Mouse (Mus musculus) induced T-regulatory cell, adult 2 months (primary cell): ENCODE measurements at regions not wholly inside any gene's neighbourhood (a gene's known extent, or its start where the extent isn't known, plus 50 kb on each side); places are given as distances from the start of the nearest gene placed in this dataset.
A peak's percentile ranks its signal among the peaks of the same experiment; 100 is the strongest.

Source experiments
- DNase-seq: peaks from one replicate; pipeline ENCODE4 v3.0.0-alpha.2; 2012; ENCODE audit warnings: low read depth

DNA sequence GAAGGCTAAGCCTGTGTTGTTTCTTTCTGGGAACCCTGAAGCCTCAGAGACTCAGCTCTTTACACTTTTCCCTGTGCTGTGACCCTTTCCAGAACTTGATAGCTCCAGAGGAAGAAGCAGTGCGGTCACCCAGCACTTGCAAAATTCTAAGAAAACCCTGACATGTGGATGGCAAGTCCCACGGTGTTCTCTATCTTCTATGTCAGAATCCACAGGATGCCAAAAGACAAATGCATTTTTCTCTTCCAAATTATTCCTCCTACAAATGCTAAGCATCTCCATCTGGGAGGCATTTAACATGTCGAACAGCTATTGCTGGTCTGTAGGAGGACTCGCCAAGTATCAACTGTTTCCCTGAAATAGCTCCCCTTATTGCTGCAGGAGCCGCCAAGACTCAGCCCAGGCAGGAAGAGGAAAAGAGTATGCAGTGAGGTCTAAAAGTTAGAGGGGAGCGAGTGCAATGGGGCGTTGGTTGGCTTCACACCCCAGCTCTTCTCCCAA is 274.0 kb upstream of the Xylt1 start:
- DNase-seq, result no peak

DNA sequence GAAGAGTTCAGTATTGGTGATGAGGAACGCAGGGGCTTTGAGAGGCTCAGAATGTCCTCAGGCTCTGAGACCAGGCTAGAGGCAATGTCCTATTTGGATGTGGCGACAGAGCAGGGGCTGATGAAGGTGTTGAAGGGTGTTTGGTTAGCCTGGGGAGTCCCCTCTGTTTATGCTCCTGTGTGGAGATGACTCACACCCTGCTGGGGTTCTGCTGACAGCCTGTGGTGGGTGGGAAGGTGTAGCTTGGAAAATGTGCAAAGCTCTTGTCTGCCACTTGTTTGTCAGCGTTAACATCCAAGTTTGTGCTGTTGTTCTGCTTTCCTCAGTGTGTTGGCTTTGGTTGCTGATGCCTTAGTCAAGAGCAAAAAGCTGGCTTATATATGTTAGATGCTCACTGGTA is 272.4 kb upstream of the Xylt1 start:
- peak; percentile 9 for DNase-seq

DNA sequence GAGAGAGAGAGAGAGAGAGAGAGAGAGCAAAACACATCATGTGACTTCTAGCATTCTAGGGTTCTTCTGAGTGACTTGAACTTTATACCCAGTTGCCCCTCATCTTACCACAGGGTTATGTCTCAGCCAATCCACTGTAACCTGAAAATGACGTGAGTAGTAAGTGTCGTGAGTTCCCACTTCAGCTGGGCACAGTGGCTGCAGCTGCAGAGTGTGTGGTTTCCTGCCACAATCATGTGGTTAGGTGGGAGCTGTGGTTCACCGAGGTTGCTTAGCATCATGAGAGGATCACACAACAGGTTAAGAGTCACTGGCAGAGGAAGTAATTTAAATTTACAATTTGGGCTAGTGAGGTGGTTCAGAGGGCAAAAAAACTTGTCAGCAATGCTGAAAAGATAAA is 253.1 kb upstream of the Xylt1 start:
- DNase-seq, result peak; percentile 69

DNA sequence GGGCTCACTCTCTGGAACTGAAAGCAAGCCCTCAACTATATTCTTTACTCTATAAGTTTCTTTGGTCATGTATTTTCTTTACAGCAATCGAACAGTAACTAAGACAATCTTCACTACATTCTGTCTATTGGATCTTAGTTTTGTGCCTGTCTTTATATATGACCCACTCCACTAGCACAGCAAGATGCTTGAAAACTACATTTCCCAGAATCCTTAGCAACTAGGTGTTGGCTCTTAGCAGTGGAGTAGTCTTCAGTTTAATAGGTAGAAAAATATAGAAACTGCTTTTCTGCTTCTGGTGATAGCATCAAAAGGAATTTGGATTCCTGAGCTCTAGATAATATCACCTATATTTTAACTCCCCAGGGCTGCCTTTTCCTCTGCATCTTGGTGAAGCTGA is 245.9 kb upstream of the Xylt1 start:
- DNase-seq, result no peak

DNA sequence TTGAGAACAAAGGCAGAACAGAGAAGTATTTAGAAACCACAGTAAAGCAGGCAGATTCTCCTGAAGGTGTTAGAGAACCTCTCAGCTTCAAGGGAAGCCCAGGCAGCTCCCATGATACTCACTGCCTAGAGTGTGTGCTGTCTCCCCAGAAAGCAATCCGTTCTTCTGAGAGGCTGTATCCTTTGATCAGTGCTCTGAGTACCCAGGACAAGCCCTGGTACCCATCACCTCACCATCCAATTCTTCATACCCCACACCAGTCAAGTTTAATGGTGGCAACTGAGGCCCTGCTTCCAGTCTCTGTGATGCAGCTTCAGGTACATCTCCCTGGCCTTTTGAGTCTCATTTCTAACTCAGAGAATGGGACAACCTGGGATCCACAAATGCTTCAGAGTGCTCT is 242.1 kb upstream of the Xylt1 start:
- peak; percentile 5 for DNase-seq

DNA sequence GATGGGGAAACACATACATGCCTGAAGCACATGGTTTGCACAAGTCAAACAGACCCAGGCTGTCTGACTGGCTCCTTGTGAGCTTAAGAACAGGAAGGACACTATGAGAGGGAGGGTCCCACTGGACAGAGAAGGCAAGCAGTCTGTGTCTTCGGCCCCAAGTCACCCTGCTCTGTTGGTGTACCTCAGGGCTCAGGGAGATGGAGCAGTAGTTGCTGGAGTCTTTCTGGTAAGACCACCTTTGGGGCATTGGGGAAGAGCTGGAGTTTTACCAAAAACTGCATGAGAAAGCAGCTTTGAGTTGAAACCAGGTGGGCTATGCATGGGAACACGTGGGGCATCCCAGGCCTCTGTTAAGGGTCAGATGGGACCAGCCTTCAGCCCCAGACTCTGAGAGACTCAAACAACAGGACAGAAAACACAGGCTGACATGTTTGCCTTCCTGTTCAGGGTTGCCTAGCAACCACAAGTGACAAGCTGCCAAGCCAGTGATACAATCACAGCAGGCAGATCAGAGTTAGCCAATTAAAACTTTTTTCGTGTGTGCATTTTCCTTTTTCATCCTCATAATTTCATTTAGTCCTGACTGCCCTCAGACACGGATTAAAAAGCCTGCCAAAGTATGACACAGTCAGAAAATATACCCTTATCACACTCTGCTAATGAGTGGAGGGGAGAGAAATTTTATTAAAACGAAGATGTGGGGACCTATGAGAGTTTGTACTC is 241.4 kb upstream of the Xylt1 start:
- DNase-seq, result peak; percentile 55

DNA sequence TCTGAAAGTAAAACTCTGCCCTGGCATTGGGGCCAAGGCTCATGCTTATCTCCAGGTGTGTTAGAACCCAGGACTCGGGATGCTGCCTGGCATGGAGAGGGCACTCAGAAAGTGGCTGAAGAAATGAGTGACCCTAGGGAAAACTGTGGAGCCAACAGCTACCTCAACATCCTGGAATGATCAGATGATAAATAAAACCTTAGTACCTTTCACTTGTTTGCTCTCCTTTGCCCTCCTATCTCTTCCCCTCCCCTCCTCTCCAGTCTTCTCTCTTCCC is 240.9 kb upstream of the Xylt1 start:
- DNase-seq, result no peak

DNA sequence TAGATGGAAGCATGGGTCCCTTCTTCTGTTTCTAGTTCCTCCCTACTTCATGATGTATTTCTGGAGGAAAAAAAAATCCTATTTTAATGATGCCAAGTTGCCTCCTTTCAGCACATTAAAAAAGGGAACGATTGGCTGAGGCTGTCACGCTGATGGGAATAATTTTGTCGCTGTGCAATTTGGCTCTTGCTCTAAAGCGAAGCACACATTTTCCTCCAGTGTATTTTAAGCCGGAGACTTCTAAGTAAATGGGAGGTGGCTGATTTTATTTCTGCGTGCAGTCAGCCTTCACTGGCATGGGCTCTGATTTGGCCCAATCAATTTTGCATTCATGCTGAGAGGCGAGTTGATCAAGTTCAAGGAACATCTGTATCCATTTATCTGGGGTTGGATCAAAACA is 234.0 kb upstream of the Xylt1 start:
- DNase-seq, result no peak

DNA sequence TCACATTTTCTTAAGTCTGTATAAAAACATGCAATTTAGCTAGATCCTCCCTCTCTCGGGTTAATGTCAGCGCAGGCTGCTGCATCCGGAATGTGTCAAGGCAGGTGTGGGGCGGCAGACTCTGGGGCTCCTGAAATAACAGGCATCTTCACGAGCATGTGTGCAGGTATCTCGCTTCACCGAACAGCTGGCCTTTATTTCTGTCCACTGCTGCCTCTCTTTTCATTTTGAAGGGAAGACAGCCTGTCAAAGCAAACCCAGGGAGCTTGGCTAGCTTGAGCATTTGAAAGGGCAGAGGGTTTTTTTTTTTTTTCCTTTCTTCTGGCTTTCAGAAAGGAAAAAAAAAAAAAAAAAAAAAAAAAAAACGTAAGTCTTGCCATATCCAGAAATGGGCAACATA is 230.4 kb upstream of the Xylt1 start:
- no peak for DNase-seq

DNA sequence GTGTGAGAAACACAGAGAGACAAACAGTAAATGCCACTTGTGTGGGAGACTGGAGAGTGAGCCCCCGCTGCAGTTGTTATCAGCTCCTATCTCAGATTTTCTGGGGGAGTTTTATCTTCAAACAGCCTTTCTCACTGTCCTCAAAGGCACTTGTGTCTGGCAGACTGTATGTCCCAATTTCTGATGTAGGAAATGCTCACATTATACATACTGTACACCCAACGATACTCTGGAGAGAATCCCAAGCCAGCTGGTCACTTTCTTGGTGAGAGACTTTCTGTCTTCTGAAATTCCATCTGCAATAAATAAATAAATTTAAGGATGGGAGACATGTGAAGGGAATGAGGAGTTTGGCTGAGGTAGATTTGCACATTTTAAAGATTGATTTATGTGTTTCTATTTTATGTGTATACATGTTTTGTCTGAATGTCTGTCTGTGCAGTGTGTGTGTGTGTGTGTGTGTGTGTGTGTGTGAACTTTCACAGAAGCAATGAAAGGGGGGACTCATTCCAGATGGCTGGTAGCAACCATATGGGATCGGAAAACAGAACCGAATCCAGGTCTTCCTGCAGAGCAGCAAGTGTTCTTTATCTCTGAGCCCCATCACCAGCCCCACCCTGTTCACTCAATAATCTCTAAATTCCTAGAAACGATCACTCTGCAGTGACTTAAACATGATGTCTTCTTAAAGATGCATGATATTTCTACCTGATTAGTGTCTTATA is 226.8 kb upstream of the Xylt1 start:
- DNase-seq, result no peak

DNA sequence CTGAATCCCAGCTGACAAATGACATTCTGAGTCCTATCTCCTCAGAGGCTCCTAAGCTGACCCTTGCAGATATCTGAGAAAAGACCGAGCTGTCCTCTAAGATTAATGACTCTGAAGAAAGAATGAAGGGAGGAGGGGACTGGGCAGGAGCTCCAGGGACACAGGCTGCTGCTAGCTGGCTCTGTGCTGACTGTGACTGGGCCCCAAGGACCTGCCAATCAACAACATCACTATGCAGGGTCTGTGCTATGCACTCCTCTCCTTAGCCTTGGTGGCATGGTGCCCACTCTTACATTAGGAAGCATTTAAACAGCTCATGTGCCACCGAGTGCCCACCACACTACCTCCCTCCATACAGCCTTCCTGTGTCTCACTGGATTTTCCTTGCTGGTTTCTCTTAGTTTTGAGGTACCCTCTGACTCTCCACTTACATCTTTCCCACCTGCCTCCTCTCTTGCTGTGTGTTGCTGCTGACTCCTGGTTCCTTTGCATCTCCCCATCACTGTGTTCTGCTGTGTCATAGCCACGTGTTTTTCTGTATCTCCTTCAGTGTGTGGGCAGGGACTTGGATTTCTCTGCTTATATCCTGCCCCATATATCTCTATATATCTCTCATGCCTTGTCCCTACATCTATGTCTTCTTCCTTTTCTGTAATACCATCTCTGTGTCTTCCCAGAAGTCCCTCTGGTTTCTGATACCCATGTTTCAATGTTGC is 219.4 kb upstream of the Xylt1 start:
- no peak for DNase-seq

DNA sequence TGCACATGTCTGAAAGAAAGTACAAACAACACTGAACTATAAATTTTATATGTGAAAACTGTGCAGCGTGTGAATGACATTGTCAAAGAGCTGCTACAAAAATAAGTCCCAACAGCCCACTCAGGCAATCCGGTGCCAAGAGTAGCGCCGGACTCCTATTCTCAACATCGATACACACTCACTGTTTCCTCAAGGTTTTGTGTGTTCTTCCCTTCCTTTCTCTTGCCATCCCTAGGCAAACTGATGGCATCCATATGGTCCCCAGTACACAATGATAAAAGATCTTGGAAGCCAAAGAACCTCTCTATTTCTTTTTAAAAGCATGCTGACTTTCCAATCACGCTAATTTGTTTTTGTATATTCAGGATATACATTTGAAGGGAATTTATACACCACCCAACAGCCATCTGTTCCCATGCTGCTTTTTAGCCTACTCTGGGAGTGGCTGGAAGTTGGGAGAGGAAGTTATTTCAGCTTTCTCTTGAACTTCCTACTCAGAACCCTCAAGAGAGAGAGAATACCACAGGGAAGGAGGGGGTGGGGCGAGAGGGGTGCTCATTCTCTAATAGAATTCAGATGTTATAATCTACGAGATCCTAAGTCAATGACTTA is 205.9 kb upstream of the Xylt1 start:
- DNase-seq, result no peak

DNA sequence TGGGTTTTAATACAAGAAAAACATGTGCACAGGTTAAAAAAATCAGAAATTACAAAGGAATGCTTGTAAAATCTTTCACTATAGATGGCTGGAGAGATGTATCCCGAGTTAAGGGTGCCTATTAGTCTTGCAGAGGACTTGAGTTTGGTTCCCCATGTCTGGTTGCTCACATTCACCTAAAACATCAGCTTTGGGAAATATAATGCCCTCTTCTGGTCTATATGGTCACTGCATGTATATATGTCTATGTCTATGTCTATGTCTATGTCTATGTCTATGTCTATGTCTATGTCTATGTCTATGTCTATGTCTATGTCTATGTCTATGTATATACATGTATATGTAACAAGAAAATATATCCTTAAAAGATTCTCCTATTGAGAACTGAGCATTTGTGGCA is 196.8 kb upstream of the Xylt1 start:
- peak; percentile 26 for DNase-seq

DNA sequence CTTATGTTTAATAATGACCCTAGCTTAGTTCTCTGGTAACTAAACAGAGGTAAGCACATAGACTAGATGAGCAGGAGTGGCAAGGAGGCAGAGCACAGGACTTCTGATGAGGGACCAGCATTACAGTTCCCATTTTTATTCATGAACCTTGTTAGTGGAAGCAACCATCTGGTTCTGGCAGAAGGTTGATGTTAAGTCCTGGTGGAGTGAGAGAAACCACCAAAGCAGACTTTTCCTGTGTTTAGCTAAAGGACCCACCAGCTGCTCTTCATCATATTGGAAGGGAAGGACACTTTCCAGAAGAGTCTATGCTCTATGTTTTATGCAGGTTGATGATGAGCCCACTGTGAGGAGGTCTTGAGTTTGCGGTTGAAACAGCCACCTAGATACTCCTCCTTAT is 194.9 kb upstream of the Xylt1 start:
- no peak for DNase-seq

DNA sequence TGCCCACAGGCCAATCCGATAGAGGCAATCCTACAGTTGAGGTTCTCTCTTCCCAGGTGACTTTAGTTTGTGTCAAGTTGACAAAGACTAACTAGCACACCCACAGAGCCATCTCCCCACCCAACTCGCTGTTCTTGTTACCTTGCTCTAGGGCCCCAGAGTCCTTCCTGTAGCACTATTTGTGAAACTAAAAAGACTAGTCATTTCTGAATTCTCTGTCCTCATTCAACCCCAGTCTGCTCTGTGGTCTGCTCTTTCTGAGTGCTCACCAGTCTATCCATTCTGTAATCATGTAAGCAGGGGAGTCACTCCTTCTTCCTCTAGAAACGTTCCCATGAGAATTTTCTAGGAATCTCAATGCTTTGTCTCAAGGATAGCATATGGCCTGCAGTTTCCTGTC is 184.2 kb upstream of the Xylt1 start:
- peak; percentile 12 for DNase-seq

DNA sequence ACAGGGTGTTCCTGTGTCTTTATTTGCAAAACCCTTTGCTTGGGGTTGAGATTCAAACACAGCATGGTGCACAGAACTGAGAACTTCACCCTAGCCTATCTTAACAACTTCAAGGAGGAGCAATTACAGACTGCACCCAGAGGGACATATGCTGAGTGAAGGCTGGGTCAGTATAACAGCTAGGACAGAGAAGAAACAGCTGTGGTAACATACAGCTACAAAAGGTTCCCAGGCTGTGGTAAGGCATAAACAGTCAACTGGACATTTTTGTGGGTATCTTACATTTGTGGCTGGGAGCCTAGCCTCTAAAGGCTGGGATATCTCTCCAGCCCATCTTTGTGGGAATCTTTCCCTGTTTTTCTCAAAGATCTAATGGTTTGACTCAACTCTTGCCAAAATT is 154.5 kb upstream of the Xylt1 start:
- no peak for DNase-seq

DNA sequence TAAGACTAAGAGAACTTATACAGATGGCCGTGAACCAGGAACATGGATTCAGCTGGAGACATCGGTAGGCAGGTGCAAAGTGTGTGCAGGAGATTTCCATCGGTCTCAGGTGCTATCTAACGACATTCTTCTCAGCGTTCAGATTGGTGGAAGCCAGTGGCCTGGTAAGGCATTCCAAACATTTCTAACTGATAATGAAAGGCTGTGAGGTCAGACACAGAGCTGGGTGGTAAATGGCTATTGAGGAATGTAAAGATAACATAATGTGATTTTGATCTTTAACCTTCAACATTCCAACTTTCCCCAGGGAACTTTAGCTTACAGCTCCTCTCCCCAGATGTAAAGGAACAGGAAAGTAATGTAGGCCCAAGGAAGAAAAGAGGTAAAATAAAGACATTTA is 151.2 kb upstream of the Xylt1 start:
- no peak for DNase-seq

DNA sequence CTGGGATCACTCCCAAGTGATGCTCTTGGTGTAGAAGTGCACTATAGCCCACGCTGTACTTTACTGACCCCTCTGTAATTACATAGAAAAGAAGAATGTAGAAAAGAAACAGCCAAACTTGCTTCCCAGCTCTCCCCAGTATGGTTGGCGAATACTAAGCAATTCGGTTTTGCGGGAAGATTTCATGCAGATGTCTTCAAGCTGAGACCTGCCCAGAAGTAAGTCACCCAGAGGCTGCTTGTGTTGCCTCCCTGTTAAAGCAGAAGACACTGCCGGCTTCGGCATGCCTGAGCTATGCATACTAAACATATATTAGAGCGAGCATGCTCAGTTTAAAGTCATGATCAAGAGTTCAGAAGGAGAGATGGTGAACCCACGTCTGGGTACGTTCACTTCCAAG is 124.0 kb upstream of the Xylt1 start:
- DNase-seq, result no peak

DNA sequence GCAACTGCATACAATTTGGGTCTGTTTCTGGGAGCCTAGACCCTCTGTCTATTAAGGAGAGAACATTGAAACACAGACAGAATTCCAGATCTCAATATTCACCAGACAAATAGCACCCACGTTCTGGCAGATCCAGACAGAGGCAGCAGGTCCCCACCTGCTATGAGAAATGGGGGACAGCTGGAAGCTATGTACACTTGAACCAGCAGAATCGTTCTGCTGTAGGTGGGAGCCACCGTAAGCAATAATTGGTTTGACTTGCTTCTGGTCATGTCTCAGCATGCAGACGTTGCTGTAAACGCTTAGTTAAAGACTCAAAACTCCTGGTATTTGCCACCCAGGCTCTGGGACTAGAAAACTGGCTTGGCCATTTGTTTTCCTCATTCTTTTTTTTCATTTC is 122.2 kb upstream of the Xylt1 start:
- DNase-seq, result no peak

DNA sequence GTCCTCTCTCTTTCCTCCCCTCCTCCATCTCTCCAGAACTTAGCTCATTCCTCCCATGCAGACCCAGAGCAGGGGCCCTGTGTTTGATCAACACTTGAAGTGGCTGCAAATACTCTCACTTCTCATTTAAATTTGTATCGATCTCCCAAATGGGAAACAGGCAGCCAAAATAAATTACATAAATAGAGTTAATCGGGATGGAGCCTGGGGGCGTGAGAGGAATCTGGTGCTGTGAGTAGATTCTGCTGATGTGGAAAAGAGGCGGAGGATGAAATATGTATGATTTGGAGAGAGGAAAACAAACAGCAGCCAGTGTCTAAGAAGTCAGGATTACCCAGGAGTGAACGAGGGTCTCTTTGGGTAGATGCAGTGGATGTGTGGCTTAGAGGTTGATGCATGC is 121.6 kb upstream of the Xylt1 start:
- no peak for DNase-seq

DNA sequence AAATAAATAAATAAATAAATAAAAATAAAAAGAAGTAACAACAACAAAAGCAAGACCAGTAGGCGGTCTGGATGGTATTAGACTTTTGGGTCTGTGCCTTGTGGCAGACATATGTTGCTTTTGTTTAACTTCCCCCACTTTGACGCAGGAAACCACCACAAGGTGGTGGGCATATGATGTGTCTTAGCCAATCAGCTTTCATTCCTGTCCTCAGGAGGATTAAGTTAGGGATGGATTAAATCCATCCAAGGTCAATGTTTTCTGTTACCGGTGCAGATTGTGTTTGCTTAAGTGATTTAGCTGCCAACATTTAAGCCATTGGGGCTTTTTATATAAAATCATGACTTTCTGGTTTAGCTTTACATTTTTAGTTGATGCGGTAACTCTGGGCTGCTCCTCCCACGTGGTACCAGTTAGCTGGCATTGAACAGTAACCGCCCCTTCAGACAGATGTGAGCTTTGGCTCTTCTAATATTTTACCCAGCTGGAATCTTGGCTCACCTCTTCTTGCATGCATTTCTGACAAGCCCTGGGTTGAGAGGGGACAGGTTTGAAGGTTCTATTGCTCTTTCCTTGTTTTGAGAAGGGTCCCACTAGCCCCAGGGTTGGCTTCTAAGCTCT is 121.0 kb upstream of the Xylt1 start:
- no peak for DNase-seq

DNA sequence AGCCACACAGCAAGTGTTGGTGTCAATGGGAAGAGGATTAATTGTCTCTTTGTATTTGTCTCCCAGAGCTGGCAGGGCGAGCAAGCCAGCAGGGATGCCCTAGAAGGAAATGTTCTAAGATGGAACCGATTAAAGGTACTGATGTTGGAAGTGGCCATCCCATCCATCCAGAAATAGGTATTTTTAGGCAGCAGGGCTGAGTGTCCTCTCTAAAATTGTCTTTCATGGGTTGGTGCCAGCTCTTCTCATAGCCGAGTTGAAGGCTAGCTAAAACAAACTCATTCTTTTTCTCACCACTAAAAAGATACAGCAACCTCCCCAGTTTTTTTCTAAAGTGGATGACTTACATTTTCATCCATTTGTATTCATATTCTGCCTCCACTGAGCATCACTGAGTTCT is 120.2 kb upstream of the Xylt1 start:
- no peak for DNase-seq

DNA sequence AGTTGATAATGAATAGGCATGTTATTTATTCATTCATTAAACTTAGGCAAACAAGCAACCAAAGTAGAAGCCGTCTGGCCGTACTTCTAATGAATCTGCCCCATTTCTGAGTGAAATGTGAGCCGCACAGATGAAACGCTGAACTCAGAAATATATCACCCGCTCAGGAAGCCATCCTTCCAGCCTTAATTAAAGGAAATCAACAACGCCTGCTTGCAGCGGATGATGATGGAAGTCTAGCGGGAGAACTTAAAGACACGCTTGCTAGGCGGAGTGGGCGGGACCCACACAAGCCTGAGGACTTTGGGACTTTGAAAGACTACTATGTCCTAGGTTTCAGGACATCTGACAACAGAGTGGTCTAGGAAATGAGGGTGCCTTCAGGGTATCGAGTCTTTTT is 117.7 kb upstream of the Xylt1 start:
- no peak for DNase-seq
